Comparison of ENCODE assay signal across 7 mouse cellular contexts in genomic region chr12:80944963-80945333, GRCm38 (mm10). TPM values are rescaled to one million over a fixed set of nuclear protein-coding genes. Genes with fewer than 3 reads are reported as not detected.
DNase-seq lines count a peak whose midpoint lies in the region; ATAC-seq and TF ChIP-seq lines count a peak whose summit lies in the region.
"Not testable (repeated sequence)": the region's sequence is repeated elsewhere in the genome, so short reads cannot be mapped to it uniquely, and the experiment has no call there.

No protein-coding gene starts in this region.

- under 1% methylated on average over 9 of the region's 9 CpGs for WGBS in forebrain, embryonic 10.5 days
- WGBS in heart, embryonic 13.5 days: under 1% methylated on average over 9 of the region's 9 CpGs
- under 1% methylated on average over 9 of the region's 9 CpGs for WGBS in intestine, embryonic 14.5 days
- WGBS in limb, embryonic 14.5 days: 1% methylated on average over 9 of the region's 9 CpGs
- WGBS in macrophage (ENCODE audit: missing documents): 1% methylated on average over 9 of the region's 9 CpGs
- WGBS in neural tube, embryonic 12.5 days: 1% methylated on average over 9 of the region's 9 CpGs

- not testable (repeated sequence) for H3K4me1 ChIP-seq in brown adipose tissue, adult 24 weeks (ENCODE audit: control insufficient read depth, insufficient read depth, insufficient read length, low read length); limb, embryonic 14.5 days (ENCODE audit: control insufficient read depth, insufficient read depth, low read length); neural tube, embryonic 12.5 days
- peaks cover 12% of the 10 kb centered on the region for H3K4me1 ChIP-seq in forebrain, embryonic 10.5 days
- H3K4me1 ChIP-seq in heart, embryonic 13.5 days: peaks cover 26% of the 10 kb centered on the region
- H3K4me1 ChIP-seq in intestine, embryonic 14.5 days (replicated peaks; ENCODE audit: control insufficient read depth, insufficient read depth, low read length): peaks cover 12% of the 10 kb centered on the region

- not testable (repeated sequence) for TF ChIP-seq POLR2A in limb, embryonic 14.5 days (IDR thresholded peaks at IDR 0.05; ENCODE audit: borderline replicate concordance, extremely low read depth, insufficient read depth, insufficient read length)

- not testable (repeated sequence) for H3K9me3 ChIP-seq in forebrain, embryonic 10.5 days; heart, embryonic 13.5 days; intestine, embryonic 14.5 days (ENCODE audit: control insufficient read depth, low read length); limb, embryonic 14.5 days (ENCODE audit: control insufficient read depth, low read length); neural tube, embryonic 12.5 days

- H3K27ac ChIP-seq in brown adipose tissue, adult 24 weeks (replicated peaks; ENCODE audit: low read depth, low read length): peak overlapping the region; percentile 91
- peak overlapping the region; percentile 99 for H3K27ac ChIP-seq in forebrain, embryonic 10.5 days
- H3K27ac ChIP-seq in heart, embryonic 13.5 days (replicated peaks): peak overlapping the region; percentile 98
- H3K27ac ChIP-seq in intestine, embryonic 14.5 days (ENCODE audit: low read depth): peak overlapping the region; percentile 98
- peak overlapping the region; percentile 71; the same call in 1 of the 2 replicates for H3K27ac ChIP-seq in limb, embryonic 14.5 days (replicated peaks; ENCODE audit: low read depth, low read length)
- H3K27ac ChIP-seq in macrophage: peak overlapping the region; percentile 89
- not testable (repeated sequence) for H3K27ac ChIP-seq in neural tube, embryonic 12.5 days

- not testable (repeated sequence) for H3K27me3 ChIP-seq in forebrain, embryonic 10.5 days (ENCODE audit: poor library complexity, severe bottlenecking); heart, embryonic 13.5 days (replicated peaks); intestine, embryonic 14.5 days (replicated peaks; ENCODE audit: control insufficient read depth, insufficient read depth, low read length); limb, embryonic 14.5 days (ENCODE audit: control insufficient read depth, insufficient read depth, low read length); neural tube, embryonic 12.5 days (replicated peaks)

- H3K79me2 ChIP-seq in macrophage (ENCODE audit: inconsistent target): peaks cover 43% of the 10 kb centered on the region

- DNase-seq in forebrain, embryonic 10.5 days (ENCODE audit: extremely low spot score, low spot score); intestine, embryonic 14.5 days (ENCODE audit: low spot score); limb, embryonic 14.5 days (ENCODE audit: low spot score): not testable (repeated sequence)

- peak overlapping the region; percentile 83 for H3K4me2 ChIP-seq in heart, embryonic 13.5 days
- peak overlapping the region; percentile 48 for H3K4me2 ChIP-seq in intestine, embryonic 14.5 days (ENCODE audit: low read length)
- peak overlapping the region; percentile 38 for H3K4me2 ChIP-seq in limb, embryonic 14.5 days (replicated peaks; ENCODE audit: low read depth, low read length, severe bottlenecking)
- H3K4me2 ChIP-seq in neural tube, embryonic 12.5 days (replicated peaks): peak overlapping the region; percentile 46

- peak overlapping the region; percentile 96 for H3K4me3 ChIP-seq in brown adipose tissue, adult 24 weeks (ENCODE audit: insufficient read depth, low read depth, low read length)
- peak overlapping the region; percentile 99 for H3K4me3 ChIP-seq in forebrain, embryonic 10.5 days
- H3K4me3 ChIP-seq in heart, embryonic 13.5 days: peak overlapping the region; percentile 98
- H3K4me3 ChIP-seq in intestine, embryonic 14.5 days (ENCODE audit: low read depth, low read length): peak overlapping the region; percentile 98
- peak overlapping the region; percentile 99 for H3K4me3 ChIP-seq in limb, embryonic 14.5 days (replicated peaks; ENCODE audit: low read length)
- peak overlapping the region; percentile 80 for H3K4me3 ChIP-seq in macrophage (ENCODE audit: inconsistent target)
- H3K4me3 ChIP-seq in neural tube, embryonic 12.5 days: peak overlapping the region; percentile 97

- H3K9ac ChIP-seq in heart, embryonic 13.5 days: peak overlapping the region; percentile 99
- H3K9ac ChIP-seq in intestine, embryonic 14.5 days (ENCODE audit: low read length): peak overlapping the region; percentile 42
- peak overlapping the region; percentile 99; the same call in 1 of the 2 replicates for H3K9ac ChIP-seq in limb, embryonic 14.5 days (ENCODE audit: low read depth, low read length, severe bottlenecking)
- H3K9ac ChIP-seq in neural tube, embryonic 12.5 days: peak overlapping the region; percentile 94; the same call in 1 of the 2 replicates

- ATAC-seq in heart, embryonic 13.5 days (ENCODE audit: extremely low read depth, insufficient number of reproducible peaks, low FRiP score, low TSS enrichment): not testable (repeated sequence)
- ATAC-seq in intestine, embryonic 14.5 days (replicated peaks; ENCODE audit: low FRiP score, low TSS enrichment, low read depth): peak; percentile 48
- peak; percentile 39 for ATAC-seq in limb, embryonic 14.5 days (ENCODE audit: low FRiP score, low read depth)
- ATAC-seq in neural tube, embryonic 12.5 days (ENCODE audit: low FRiP score, low read depth): peak; percentile 29

- H3K36me3 ChIP-seq in forebrain, embryonic 10.5 days (replicated peaks): peaks cover 38% of the 10 kb centered on the region
- peaks cover 36% of the 10 kb centered on the region for H3K36me3 ChIP-seq in heart, embryonic 13.5 days
- peaks cover 32% of the 10 kb centered on the region for H3K36me3 ChIP-seq in intestine, embryonic 14.5 days (ENCODE audit: control insufficient read depth, insufficient read depth, low read length)
- peaks cover 32% of the 10 kb centered on the region for H3K36me3 ChIP-seq in limb, embryonic 14.5 days (ENCODE audit: control insufficient read depth, insufficient read depth, low read length)
- peaks cover 31% of the 10 kb centered on the region for H3K36me3 ChIP-seq in macrophage (ENCODE audit: inconsistent target)
- peaks cover 26% of the 10 kb centered on the region for H3K36me3 ChIP-seq in neural tube, embryonic 12.5 days

RNA-seq across cellular contexts. Expression of gene Srsf5, which starts 0.4 kb away (rescaled TPM):
- 150 and 196 TPM in 2 replicates for polyA plus RNA-seq in brown adipose tissue, adult 24 weeks (2012; ENCODE audit: insufficient read depth, insufficient read length, missing spikeins)
- polyA plus RNA-seq in forebrain, embryonic 10.5 days (2016; fragmentation: Nextera tagmentation; extraction: Ambion mirVana): 538 and 563 TPM in 2 replicates
- 328 and 339 TPM in 2 replicates for polyA plus RNA-seq in heart, embryonic 13.5 days (2015; fragmentation: Nextera tagmentation; extraction: Ambion mirVana)
- polyA plus RNA-seq in intestine, embryonic 14.5 days (2014; fragmentation: Nextera tagmentation; extraction: Ambion mirVana): 350 and 386 TPM in 2 replicates
- 660 and 906 TPM in 2 replicates for polyA plus RNA-seq in limb, embryonic 14.5 days (2012; rRNA removed)
- polyA plus RNA-seq in limb, embryonic 14.5 days (2014; fragmentation: Nextera tagmentation; extraction: Ambion mirVana): 392 and 408 TPM in 2 replicates
- 1,000 to 10,000 TPM; 1,478 to 2,930 (median 2,152) TPM for total RNA-seq in macrophage (2018; cell fraction: chromatin; rRNA removed)
- 100 to 1,000 TPM; 128 to 425 (median 226) TPM for total RNA-seq in macrophage (2018; cell fraction: cytosol; rRNA removed)
- total RNA-seq in macrophage (2018; cell fraction: nucleus; rRNA removed): 1,000 to 10,000 TPM in 19 of 26 experiments, 100 to 1,000 TPM in 7; 770 to 1,971 (median 1,269) TPM
- polyA plus RNA-seq in macrophage (2018): 244 to 534 TPM (median 325 TPM) in 3 replicates
- 523 and 578 TPM in 2 replicates for polyA plus RNA-seq in neural tube, embryonic 12.5 days (2016; fragmentation: Nextera tagmentation; extraction: Ambion mirVana)

RNA-seq across cellular contexts. Expression of gene Slc10a1, which starts 23.6 kb away (rescaled TPM):
- polyA plus RNA-seq in brown adipose tissue, adult 24 weeks (2012; ENCODE audit: insufficient read depth, insufficient read length, missing spikeins): 0.63 TPM in 1 of 2 replicates, not detected in the other
- polyA plus RNA-seq in forebrain, embryonic 10.5 days (2016; fragmentation: Nextera tagmentation; extraction: Ambion mirVana): 0.60 and 0.79 TPM in 2 replicates
- 0.47 and 0.61 TPM in 2 replicates for polyA plus RNA-seq in heart, embryonic 13.5 days (2015; fragmentation: Nextera tagmentation; extraction: Ambion mirVana)
- 0.50 and 0.74 TPM in 2 replicates for polyA plus RNA-seq in intestine, embryonic 14.5 days (2014; fragmentation: Nextera tagmentation; extraction: Ambion mirVana)
- not detected in 2 replicates for polyA plus RNA-seq in limb, embryonic 14.5 days (2012; rRNA removed)
- polyA plus RNA-seq in limb, embryonic 14.5 days (2014; fragmentation: Nextera tagmentation; extraction: Ambion mirVana): 0.45 and 0.98 TPM in 2 replicates
- total RNA-seq in macrophage (2018; cell fraction: chromatin; rRNA removed): under 1 TPM in 1 of 26 experiments, not detected in 25; 0.46 TPM
- under 1 TPM in 1 of 26 experiments, not detected in 25; 0.26 TPM for total RNA-seq in macrophage (2018; cell fraction: cytosol; rRNA removed)
- not detected for total RNA-seq in macrophage (2018; cell fraction: nucleus; rRNA removed)
- not detected in 3 replicates for polyA plus RNA-seq in macrophage (2018)
- polyA plus RNA-seq in neural tube, embryonic 12.5 days (2016; fragmentation: Nextera tagmentation; extraction: Ambion mirVana): 0.30 and 0.46 TPM in 2 replicates

Comparison
In these comparisons a context has a peak if more than half of its experiments do, and no peak if none do; other contexts are left out.
1. H3K9ac ChIP-seq: peak in every context shown above with its lines; median percentile 99 in heart, embryonic 13.5 days; 99 in limb, embryonic 14.5 days; 94 in neural tube, embryonic 12.5 days; 42 in intestine, embryonic 14.5 days.